Mouse (Mus musculus) embryonic fibroblast, embryonic 13.5 days (primary cell): ENCODE measurements around the gene Olfr918.

Experiments
- CTCF ChIP-seq: IDR thresholded peaks from 2 replicates; pipeline ENCODE4 v1.5.1; 2011; ENCODE audit warnings: mild to moderate bottlenecking, control low read depth, low read length, moderate library complexity, borderline replicate concordance; ENCODE audit not compliant: insufficient read depth
- POLR2A ChIP-seq: IDR thresholded peaks from 2 replicates; pipeline ENCODE4 v1.6.1; 2011; ENCODE audit warnings: low read depth, mild to moderate bottlenecking, control low read depth, low read length, moderate library complexity

GRCm38 (mm10) chr9:38724044-38724443, 49.6 kb upstream of the Olfr918 start:
- TF ChIP-seq POLR2A (no peak), CTCF (no peak)
